Comparison of ENCODE assay signal across 9 mouse cellular contexts in genomic region chr1:151953563-151953962, GRCm38 (mm10).
A peak's percentile ranks its signal among the peaks of the same experiment; 100 is the strongest.
DNase-seq lines count a peak whose midpoint lies in the region; ATAC-seq lines count a peak whose summit lies in the region.
"Had no signal": no experiment of that assay in that cellular context is flagged by ENCODE, and none has a peak within 500 bp of the region (broad histone marks: within the 10 kb centered on the region; RNA-seq: fewer than 3 reads in every experiment).

No protein-coding gene starts in this region.

- H3K4me1 ChIP-seq in kidney, embryonic 14.5 days (ENCODE audit: control insufficient read depth, insufficient read depth, low read length): no peaks in the 10 kb centered on the region; the same call in 1 of the 2 replicates
- H3K4me1 ChIP-seq in intestine, embryonic 16.5 days (ENCODE audit: control insufficient read depth, insufficient read depth, low read length): peaks cover 6% of the 10 kb centered on the region
- H3K4me1 ChIP-seq in midbrain, embryonic 14.5 days (ENCODE audit: control insufficient read depth, insufficient read depth, low read length): peaks cover 19% of the 10 kb centered on the region

- no peak for ATAC-seq in kidney, embryonic 14.5 days (ENCODE audit: low FRiP score, low TSS enrichment)
- ATAC-seq in granulocyte monocyte progenitor cell, adult 5-6 weeks (replicated peaks; ENCODE audit: poor library complexity, severe bottlenecking): peak; percentile 30
- ATAC-seq in intestine, embryonic 16.5 days: peak; percentile 69
- ATAC-seq in midbrain, embryonic 14.5 days (ENCODE audit: low FRiP score, low TSS enrichment): peak; percentile 64; the same call in 1 of the 2 replicates

- no peaks in the 10 kb centered on the region for H3K27me3 ChIP-seq in kidney, embryonic 14.5 days (ENCODE audit: control insufficient read depth, insufficient read depth, low read length)
- H3K27me3 ChIP-seq in intestine, embryonic 16.5 days (replicated peaks; ENCODE audit: control insufficient read depth, insufficient read depth, low read length): no peaks in the 10 kb centered on the region
- H3K27me3 ChIP-seq in midbrain, embryonic 14.5 days (ENCODE audit: control insufficient read depth, insufficient read depth, low read length): no peaks in the 10 kb centered on the region

- no peaks in the 10 kb centered on the region for H3K9me3 ChIP-seq in kidney, embryonic 14.5 days (ENCODE audit: control insufficient read depth, low read length)
- no peaks in the 10 kb centered on the region for H3K9me3 ChIP-seq in intestine, embryonic 16.5 days (ENCODE audit: control insufficient read depth, low read length)
- no peaks in the 10 kb centered on the region for H3K9me3 ChIP-seq in midbrain, embryonic 14.5 days (ENCODE audit: control insufficient read depth, low read length)

- no peaks in the 10 kb centered on the region for H3K36me3 ChIP-seq in kidney, embryonic 14.5 days (ENCODE audit: control insufficient read depth, insufficient read depth, low read length)
- no peaks in the 10 kb centered on the region for H3K36me3 ChIP-seq in intestine, embryonic 16.5 days (ENCODE audit: control insufficient read depth, insufficient read depth, low read length)
- no peaks in the 10 kb centered on the region for H3K36me3 ChIP-seq in midbrain, embryonic 14.5 days (ENCODE audit: control insufficient read depth, insufficient read depth, low read length)

- no peak overlapping the region for H3K9ac ChIP-seq in kidney, embryonic 14.5 days (ENCODE audit: low read depth, low read length)
- no peak overlapping the region for H3K9ac ChIP-seq in intestine, embryonic 16.5 days (ENCODE audit: low read depth, low read length)
- no peak overlapping the region for H3K9ac ChIP-seq in midbrain, embryonic 14.5 days (replicated peaks; ENCODE audit: low read length)

- no peak overlapping the region for H3K4me3 ChIP-seq in kidney, embryonic 14.5 days (ENCODE audit: low read length)
- no peak overlapping the region for H3K4me3 ChIP-seq in intestine, embryonic 16.5 days (ENCODE audit: low read length)
- H3K4me3 ChIP-seq in midbrain, embryonic 14.5 days (replicated peaks; ENCODE audit: low read depth, low read length): no peak overlapping the region
- H3K4me3 ChIP-seq: erythroblast, embryonic 14.5 days had no signal

- H3K27ac ChIP-seq in kidney, embryonic 14.5 days (ENCODE audit: low read depth, low read length): no peak overlapping the region
- no peak overlapping the region for H3K27ac ChIP-seq in intestine, embryonic 16.5 days (ENCODE audit: low read length)
- peak overlapping the region; percentile 16; the same call in 1 of the 2 replicates for H3K27ac ChIP-seq in midbrain, embryonic 14.5 days (replicated peaks; ENCODE audit: low read depth, low read length)

- no peak overlapping the region for H3K4me2 ChIP-seq in kidney, embryonic 14.5 days (replicated peaks; ENCODE audit: low read depth, low read length)
- H3K4me2 ChIP-seq in intestine, embryonic 16.5 days (ENCODE audit: low read depth, low read length): no peak overlapping the region
- no peak overlapping the region for H3K4me2 ChIP-seq in midbrain, embryonic 14.5 days (ENCODE audit: low read length)

- peak; percentile 29 for DNase-seq in kidney, adult 18-20 months
- peak; percentile 71 for DNase-seq in cerebellum, adult 9-11 months
- DNase-seq in left cerebral cortex, postnatal 4 days: peak; percentile 74
- peak; percentile 74 for DNase-seq in midbrain, embryonic 14.5 days
- DNase-seq in urinary bladder, postnatal 4 days (ENCODE audit: low spot score in 2 of 2): peak; percentile 62 to 67

- intact Hi-C loops in left cerebral cortex, postnatal 4 days (cut with DNase I): no loop called here

- 50% methylated on average over 6 of the region's 7 CpGs for WGBS in kidney, embryonic 14.5 days
- 33% methylated on average over 7 of the region's 7 CpGs for WGBS in intestine, embryonic 16.5 days
- WGBS in midbrain, embryonic 14.5 days: 39% methylated on average over 7 of the region's 7 CpGs
